In the genomic region with DNA sequence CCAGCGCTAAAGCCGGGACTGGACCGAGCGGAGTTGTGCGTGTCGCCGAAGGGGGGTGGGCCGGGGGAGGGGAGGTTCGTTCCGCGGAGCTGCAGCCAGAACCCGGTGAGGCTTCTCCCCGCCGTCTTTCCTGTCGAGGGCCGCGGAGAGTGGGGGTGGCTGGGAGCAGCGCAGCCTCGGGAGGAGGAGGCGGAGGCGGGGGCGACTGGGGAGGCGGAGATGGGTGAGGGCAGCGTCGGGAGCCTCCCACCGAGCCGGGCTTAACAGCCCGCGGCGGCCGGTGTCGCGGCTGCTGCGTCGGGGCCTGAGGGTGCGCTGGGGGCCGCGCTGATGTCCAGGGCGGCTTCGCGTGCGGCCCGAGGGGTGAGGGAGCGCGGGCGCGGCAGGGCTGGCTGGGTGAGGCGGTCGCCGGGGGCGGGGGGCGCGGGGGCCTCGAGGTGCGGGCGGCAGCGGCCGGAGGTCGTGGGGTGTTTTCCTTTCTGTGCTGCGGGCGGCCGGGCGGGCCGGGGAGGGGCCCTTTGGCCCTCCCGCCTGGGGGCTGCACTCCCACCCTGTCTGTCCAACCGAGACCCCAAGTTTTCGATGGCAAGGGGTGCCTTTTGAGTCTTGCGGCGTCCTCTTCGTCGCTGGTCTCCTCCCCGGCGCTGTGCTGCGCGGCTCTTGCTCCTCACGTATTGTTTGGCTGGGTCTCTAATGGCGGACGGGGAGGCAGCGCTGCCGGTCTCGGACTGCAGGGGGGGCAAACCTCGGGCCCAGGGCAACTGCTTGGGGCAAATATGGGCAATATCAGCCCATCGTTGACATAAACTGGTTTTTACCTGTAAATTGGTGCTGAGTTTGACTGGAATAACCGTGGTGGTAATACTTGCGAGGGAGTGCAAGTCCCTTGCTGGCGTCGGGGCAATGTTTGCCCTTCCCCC, we compare ENCODE assay signal across 8 mouse cellular contexts. TPM values are rescaled to one million over a fixed set of nuclear protein-coding genes. Genes with fewer than 3 reads are reported as not detected.
DNase-seq lines count a peak whose midpoint lies in the region; ATAC-seq lines count a peak whose summit lies in the region.
"Not testable (repeated sequence)": the region's sequence is repeated elsewhere in the genome, so short reads cannot be mapped to it uniquely, and the experiment has no call there.

A gene (plus strand): TSS at position 60 of the 920 bp plus-strand sequence.

- peaks cover 30% of the 10 kb centered on the region for H3K36me3 ChIP-seq in heart, embryonic 13.5 days
- peaks cover 19% of the 10 kb centered on the region for H3K36me3 ChIP-seq in liver, embryonic 12.5 days
- H3K36me3 ChIP-seq in splenic B cell, adult 2 months (ENCODE audit: control insufficient read depth, insufficient read depth, low read length, poor library complexity, severe bottlenecking) = not testable (repeated sequence)

- ATAC-seq in CD4-positive, CD25-positive, alpha-beta regulatory T cell, adult 4 months = peak; percentile 33
- ATAC-seq in heart, embryonic 13.5 days (ENCODE audit: extremely low read depth, insufficient number of reproducible peaks, low FRiP score, low TSS enrichment) = peak; percentile 64; the same call in 1 of the 2 replicates
- peak; percentile 82 for ATAC-seq in liver, embryonic 12.5 days

- peak within 1 kb of the TSS; percentile 99 for H3K27ac ChIP-seq in heart, embryonic 13.5 days (replicated peaks)
- H3K27ac ChIP-seq in liver, embryonic 12.5 days = peak within 1 kb of the TSS; percentile 96

- peaks cover 25% of the 10 kb centered on the region for H3K4me1 ChIP-seq in heart, embryonic 13.5 days
- peaks cover 30% of the 10 kb centered on the region for H3K4me1 ChIP-seq in liver, embryonic 12.5 days

- not testable (repeated sequence) for H3K9me3 ChIP-seq in heart, embryonic 13.5 days; liver, embryonic 12.5 days (replicated peaks)

- peak; percentile 40 for DNase-seq in c-Kit-negative CD71-positive TER-119-positive erythroid progenitor cells, embryonic 14.5 days (ENCODE audit: low read depth, low spot score)
- DNase-seq in fibroblast of lung, adult 2 months (ENCODE audit: low read depth) = peak; percentile 30
- DNase-seq in kidney, postnatal 10 days = peak; percentile 82
- DNase-seq in naive thymus-derived CD4-positive, alpha-beta T cell, adult 2 months (ENCODE audit: low read depth) = peak; percentile 89
- DNase-seq in splenic B cell, adult 2 months (ENCODE audit: low read depth, low spot score) = peak; percentile 83

- peak within 1 kb of the TSS; percentile 95 for H3K9ac ChIP-seq in heart, embryonic 13.5 days
- peak within 1 kb of the TSS; percentile 93 for H3K9ac ChIP-seq in liver, embryonic 12.5 days

- WGBS in heart, embryonic 13.5 days = under 1% methylated on average over 52 of the region's 87 CpGs
- 0% methylated on average over 48 of the region's 87 CpGs for WGBS in liver, embryonic 12.5 days (ENCODE audit: insufficient replicate concordance)

- H3K4me2 ChIP-seq in heart, embryonic 13.5 days = peak within 1 kb of the TSS; percentile 89
- H3K4me2 ChIP-seq in liver, embryonic 12.5 days = peak within 1 kb of the TSS; percentile 96

- H3K4me3 ChIP-seq in heart, embryonic 13.5 days = peak within 1 kb of the TSS; percentile 86
- peak within 1 kb of the TSS; percentile 84 for H3K4me3 ChIP-seq in liver, embryonic 12.5 days

- H3K27me3 ChIP-seq in heart, embryonic 13.5 days (replicated peaks); liver, embryonic 12.5 days (replicated peaks); splenic B cell, adult 2 months (ENCODE audit: control insufficient read depth, insufficient read depth, low read length, poor library complexity, severe bottlenecking): not testable (repeated sequence)

RNA-seq across cellular contexts. Expression of the gene that starts here (rescaled TPM):
- polyA plus RNA-seq in CD4-positive, CD25-positive, alpha-beta regulatory T cell, adult 4 months (2017; shearing (Covaris generic)) = 10 to 100 TPM; 63.5 to 69.4 TPM
- 29.8 and 30.9 TPM in 2 replicates for polyA plus RNA-seq in heart, embryonic 13.5 days (2015; fragmentation: Nextera tagmentation; extraction: Ambion mirVana)
- 12.7 and 15.6 TPM in 2 replicates for polyA plus RNA-seq in liver, embryonic 12.5 days (2016; fragmentation: Nextera tagmentation; extraction: Ambion mirVana)

Comparison
In these comparisons a context has a peak if more than half of its experiments do, and no peak if none do; other contexts are left out.
1. Peak in every context shown above with its lines: DNase-seq, ATAC-seq, H3K4me3 ChIP-seq and H3K27ac ChIP-seq.
2. DNase-seq: peak in every context shown above with its lines; median percentile 89 in naive thymus-derived CD4-positive, alpha-beta T cell, adult 2 months; 83 in splenic B cell, adult 2 months; 82 in kidney, postnatal 10 days; 40 in c-Kit-negative CD71-positive TER-119-positive erythroid progenitor cells, embryonic 14.5 days; 30 in fibroblast of lung, adult 2 months.